Mouse (Mus musculus) T-helper 2 cell (primary cell): ENCODE results near the gene Cmtm8.

Source experiments
- in situ Hi-C: fragments of 300-600 bp; cut with MboI, MseI; formaldehyde crosslinking; loops from one replicate; pipeline ENCODE4 v1.15.1; 2025; ENCODE audit warnings: high pct_unique_total_duplicates

The Cmtm8 gene

DNA sequence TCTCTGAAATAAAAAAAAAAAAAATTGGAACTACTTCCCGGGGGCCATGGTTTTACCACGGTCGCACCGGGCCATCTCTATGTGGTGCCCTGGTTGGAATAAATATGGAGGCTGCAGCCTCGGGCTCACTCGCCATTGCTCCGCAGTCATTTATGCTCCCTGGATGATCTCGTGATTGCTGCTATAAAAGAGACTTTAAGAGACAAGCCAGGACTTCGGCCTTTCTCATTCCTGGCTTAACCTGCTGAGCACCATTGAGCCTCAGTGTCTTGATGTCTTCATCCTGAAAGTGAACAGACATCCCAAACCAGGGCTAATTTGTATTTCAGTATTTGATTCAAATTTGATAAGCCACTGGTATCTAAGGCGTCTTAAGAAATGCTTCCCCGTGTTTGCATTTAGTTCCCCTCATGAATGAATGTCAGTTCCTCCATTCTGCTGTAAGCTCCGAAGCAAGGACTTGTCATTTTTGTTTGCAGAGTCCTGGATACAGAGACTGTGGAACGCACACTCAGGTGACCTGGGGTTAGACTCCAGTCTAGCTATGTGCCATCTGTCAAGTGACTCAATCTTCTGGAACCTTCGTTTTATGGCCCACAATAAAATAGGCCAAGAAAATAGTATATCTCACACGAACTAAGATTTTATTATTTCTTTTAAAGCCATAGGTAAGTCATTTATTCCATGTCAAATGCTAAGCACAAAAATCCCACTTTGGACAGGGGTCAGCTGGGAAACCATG lies 22.2 kb downstream of the Cmtm8 start:
- in situ Hi-C loops = no loop called here

DNA sequence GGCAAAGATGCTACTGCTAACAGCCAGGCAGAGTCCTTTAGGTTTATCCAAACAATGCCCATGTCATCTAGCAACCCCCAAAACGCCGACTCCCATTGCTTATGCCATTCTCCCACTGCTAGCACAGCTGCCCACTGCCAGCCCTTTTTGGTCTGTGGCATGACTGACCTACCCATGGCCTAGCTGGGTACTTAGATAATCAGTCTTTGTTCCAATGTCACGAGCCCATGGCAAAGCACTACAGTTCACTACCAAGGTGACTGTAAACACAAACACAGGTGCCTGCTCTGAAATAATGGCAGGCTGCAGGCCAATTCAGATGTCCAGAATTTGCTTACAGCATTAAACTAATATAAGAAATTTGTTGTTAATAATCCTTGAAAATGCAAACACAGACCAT lies 25.0 kb downstream of the Cmtm8 start:
- in situ Hi-C loops = no loop called here

- in situ Hi-C loops = no loop called here
Observed at GRCm38 (mm10) chr9:114817012-114817411, 26.9 kb downstream of the Cmtm8 start.

DNA sequence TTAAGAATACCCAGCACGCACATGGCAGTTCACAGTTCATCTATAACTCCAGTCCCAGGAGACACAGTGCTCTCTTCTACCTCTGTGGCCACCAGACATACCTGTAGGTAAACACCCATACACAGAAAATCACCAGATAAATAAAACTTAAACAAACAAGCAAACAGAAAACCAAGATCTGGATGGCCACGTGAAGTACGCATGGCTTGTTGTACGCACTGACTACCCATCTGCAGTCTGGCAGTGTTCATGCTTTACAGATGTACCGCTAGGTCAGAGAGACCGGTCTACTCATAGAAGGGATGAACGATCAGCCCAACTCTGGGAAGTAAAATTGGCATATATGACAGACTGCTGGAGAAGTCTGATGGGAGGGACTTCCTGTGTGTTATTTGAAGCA lies 27.8 kb downstream of the Cmtm8 start:
- in situ Hi-C loops = no loop called here

DNA sequence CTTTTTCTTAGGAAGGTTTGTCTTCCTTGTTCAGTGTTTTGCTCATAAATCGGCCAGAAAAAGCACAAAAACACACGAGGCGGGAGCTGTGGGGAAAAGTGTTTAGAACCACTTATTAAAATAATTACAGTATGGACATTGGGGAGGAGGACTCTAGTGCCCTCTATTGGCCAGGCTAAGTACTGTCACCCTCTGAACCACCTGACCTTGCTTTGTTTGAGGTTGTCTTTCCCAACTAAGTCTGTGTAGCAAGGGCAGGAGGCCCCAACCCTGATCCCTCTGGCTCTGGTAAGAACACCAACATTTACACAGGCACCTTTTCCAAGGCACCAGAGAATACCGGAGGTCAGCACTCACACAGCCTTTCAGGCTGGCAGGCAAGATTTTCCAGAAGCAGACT lies 28.6 kb downstream of the Cmtm8 start:
- in situ Hi-C loops = no loop called here

GRCm38 (mm10) chr9:114812001-114812400 lies 32.0 kb downstream of the Cmtm8 start:
- in situ Hi-C loops = no loop called here

DNA sequence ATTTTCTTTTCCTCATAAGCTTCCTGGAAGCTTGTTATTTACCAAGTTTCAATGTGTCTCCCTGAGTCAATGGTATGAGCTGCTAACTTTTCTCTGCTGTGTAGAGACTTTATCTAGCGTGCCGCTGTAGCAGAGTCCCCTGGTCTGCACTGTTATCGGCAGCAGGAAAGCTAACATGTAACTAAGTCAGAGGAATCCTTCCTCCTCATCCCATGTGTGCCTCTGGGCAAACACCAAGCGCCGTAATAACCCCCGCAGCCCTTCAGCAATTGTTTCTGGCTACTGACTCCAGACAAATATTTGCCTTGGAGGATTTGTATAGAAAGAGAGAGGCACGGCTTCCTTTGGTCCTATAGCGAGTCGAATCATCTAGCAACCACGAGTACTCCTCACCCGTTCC lies 33.1 kb downstream of the Cmtm8 start:
- in situ Hi-C loops = no loop called here

- in situ Hi-C loops = no loop called here
Observed at GRCm38 (mm10) chr9:114808671-114809070, 35.3 kb downstream of the Cmtm8 start.

GRCm38 (mm10) chr9:114807261-114807660 lies 36.7 kb downstream of the Cmtm8 start:
- in situ Hi-C loops = no loop called here

DNA sequence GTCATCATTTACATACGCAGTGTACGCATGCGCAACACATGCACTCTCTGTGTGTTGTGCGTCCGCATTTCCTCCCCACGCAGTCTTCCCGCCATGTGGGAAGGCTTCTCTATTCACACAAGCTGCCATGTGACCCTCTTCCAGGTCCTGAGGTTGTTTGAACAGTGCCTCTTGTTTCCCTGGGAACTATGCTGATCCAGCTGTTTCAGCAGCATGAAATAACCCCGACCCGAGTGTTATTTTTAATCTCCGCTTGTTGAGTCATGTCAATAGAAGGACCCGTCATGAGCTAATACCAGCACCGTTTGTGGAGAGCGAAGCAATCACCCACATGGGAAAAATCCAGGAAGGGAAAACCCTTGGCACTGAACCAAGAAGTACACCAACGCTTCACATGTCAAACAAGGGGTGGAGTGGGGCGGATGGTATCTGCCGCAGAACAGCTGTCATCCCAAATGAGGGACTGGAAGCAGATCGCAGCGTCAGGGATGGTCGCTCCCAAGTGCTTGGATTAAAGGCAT lies 38.7 kb downstream of the Cmtm8 start:
- in situ Hi-C loops = no loop called here

- in situ Hi-C loops = no loop called here
Observed at GRCm38 (mm10) chr9:114802191-114802590, 41.8 kb downstream of the Cmtm8 start.

DNA sequence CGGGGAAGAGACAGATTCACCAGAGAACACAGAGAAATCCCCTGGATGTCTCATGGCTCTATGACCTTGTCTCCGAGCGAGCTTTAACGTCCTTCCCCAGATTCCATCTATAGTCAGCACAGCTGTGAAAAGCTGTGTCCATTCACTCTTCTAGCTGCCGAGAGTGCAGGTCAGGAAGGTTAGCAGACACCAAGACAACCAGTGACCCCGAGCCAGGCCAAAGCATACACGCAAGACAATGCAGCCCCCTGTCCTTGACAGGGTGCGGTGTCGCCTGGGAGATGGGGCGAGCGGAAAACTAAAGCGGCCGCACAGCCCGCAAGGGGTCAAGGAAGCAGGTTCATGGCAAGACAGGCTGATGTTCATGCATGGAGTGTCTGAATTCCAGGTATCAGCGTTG lies 42.7 kb downstream of the Cmtm8 start:
- in situ Hi-C loops = no loop called here

DNA sequence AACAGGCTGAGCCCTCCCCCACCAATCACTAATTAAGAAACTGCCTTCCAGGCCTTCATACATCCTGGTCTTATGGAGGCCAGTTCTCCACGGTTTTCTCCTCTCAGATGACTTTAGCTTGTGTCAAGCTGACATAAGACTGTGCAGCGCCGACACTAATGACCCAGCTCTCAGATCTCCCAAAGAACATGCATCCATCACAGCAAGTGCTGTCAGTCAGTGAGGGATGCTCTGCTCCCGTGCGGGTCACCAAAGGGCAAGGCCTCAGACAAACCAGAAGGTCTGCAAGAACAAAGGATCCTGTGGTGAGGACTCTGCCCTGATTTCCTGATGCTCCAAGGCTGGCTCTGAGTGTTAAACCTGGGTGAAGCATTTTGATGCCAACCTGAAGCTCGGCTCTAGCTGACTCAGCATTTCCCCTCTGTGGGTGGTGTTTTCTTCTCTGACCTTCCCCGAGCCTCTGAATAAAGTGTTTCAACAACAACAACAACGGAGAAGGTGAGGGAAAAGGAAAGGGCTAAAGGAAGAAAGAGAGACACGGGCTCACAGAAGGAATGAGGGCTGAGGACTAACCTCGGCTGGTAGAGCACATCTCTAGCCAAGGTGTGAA lies 44.4 kb downstream of the Cmtm8 start:
- in situ Hi-C loops = no loop called here

DNA sequence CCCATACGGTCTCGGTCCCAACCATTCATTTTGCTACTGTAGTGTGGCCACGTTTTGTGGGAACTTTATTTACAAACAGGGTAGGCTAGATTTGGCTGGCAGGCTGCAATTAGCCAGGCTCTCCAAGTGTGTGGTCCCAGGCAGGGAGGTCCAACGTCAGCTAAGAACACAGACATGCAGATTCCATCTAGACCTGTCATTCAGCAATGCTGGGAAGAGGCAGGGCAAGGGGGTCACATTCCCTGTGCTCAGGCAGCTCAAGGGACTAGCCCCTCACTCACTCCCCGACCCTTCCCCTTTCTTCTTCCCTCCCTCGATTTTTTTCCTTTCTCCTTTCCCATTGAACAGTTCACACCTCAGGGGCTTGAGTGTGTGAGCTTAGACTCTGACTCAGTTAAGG lies 45.1 kb downstream of the Cmtm8 start:
- in situ Hi-C loops = no loop called here

GRCm38 (mm10) chr9:114797329-114798004 lies 46.5 kb downstream of the Cmtm8 start:
- in situ Hi-C loops = no loop called here

GRCm38 (mm10) chr9:114796473-114797050 lies 47.4 kb downstream of the Cmtm8 start:
- in situ Hi-C loops = no loop called here

DNA sequence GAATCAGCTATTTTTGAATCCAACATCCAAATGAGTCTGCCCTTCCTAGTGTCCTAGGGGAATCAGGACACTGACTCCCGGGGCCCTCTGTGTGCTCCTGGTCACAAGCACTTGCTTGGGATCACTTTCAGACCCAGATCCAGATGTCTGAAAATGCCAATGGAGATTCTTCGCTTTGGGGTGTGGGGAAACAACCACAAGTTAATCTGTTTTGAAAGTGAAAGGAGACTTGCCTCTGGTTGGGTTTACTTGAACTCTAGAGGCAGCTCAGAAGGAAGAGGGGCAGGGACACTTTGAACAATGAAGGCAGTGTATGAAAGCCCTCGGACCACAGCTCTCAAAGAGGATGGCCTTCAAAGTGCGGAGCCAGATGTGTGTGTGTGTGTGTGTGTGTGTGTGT lies 49.5 kb downstream of the Cmtm8 start:
- in situ Hi-C loops = no loop called here

- in situ Hi-C loops = no loop called here
Observed at GRCm38 (mm10) chr9:114793764-114794295, 50.1 kb downstream of the Cmtm8 start.

- in situ Hi-C loops = no loop called here
Observed at GRCm38 (mm10) chr9:114789989-114790388, 54.0 kb downstream of the Cmtm8 start.

GRCm38 (mm10) chr9:114789557-114789956 lies 54.4 kb downstream of the Cmtm8 start:
- in situ Hi-C loops = no loop called here

GRCm38 (mm10) chr9:114788697-114789096 lies 55.3 kb downstream of the Cmtm8 start:
- in situ Hi-C loops = no loop called here

- in situ Hi-C loops = no loop called here
Observed at GRCm38 (mm10) chr9:114787716-114788115, 56.2 kb downstream of the Cmtm8 start.
